Mouse (Mus musculus): Measurements from ENCODE around the gene Mdp1.
A peak's percentile ranks its signal among the peaks of the same experiment; 100 is the strongest.

Mdp1 gene

GRCm38 (mm10) chr14:55643060-55643907 lies 17.0 kb downstream of the Mdp1 start, which contains the start of gene Tm9sf1:
TSS of gene Tm9sf1 (minus strand) at chr14:55643806.
- peak; percentile 91 for DNase-seq (ENCODE audit: low spot score in 2 of 2)

GRCm38 (mm10) chr14:55642679-55643059 lies 17.6 kb downstream of the Mdp1 start:
- no peak for DNase-seq (ENCODE audit: low spot score in 2 of 2)

DNA sequence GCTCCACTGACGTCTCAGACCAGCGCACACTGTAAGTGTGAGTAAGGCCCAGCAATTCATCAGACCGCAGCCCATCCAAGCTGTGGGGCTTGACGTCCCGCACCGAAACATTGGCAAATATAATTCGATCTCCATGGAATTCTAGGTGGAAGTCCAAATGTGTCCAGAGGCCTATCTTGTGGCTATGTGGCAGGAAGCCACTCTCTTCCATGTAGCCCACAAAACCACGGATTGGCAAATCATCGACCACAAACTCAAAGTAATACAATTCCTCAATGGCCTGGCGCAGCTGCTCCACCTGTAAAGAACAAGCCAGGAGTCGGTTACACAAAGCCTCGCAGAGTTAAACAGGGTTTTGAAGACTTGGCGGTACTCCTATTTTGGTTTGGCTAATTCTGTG lies 19.0 kb downstream of the Mdp1 start:
- DNase-seq (ENCODE audit: low spot score in 2 of 2): no peak

GRCm38 (mm10) chr14:55640816-55641215 lies 19.5 kb downstream of the Mdp1 start:
- no peak for DNase-seq (ENCODE audit: low spot score in 2 of 2)

DNA sequence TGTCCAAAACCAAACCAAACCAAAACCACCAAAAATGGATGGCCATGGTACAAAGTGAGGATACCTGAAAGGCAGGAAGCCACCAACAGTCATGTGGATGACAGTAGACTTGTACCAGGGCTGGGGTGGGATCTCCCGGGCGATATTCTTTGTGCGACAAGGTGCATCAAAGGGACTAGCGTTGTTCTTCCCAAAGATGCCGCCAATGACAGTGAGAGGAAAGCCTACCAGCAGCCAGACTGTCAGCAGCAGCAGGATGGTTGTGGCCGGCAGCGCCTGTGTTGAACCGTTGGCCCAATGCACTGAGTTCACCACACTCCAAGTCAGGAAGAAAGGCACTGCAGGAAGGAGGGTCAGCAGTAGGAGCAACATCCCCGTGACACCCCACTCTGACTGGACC lies 22.5 kb downstream of the Mdp1 start, which contains the start of gene Gm49378:
Gene Gm49378, minus strand, starts transcription at position 101 of the 400 bp plus-strand sequence.
- DNase-seq (ENCODE audit: low spot score in 2 of 2): no peak

DNA sequence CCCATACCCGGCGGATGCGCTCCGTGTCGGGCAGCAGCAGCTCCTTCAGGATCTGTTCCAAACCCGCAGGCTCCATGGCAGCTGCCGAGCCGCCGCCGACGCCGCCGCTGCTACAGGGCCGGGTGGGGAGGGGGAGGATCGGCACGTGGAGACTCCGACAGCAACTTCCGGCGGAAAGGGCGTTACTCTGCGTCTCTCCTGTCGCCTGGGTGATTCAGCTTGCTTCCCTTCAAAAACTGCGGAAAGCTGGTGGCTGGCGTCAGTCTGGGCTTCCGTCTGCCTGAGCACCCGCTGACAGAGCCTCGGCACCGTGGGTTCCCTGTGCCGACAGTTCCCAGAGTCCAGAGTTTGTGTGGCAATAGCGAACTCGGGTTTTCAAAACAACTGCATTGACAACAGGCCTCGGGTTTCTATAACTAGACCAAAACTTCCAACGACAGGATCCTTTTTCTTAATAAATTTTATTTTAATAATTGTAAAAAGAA lies 24.7 kb downstream of the Mdp1 start, which contains the start of gene Ipo4:
Gene Ipo4, minus strand, starts transcription at position 435 of the 485 bp plus-strand sequence.
- peak; percentile 87 to 89 for DNase-seq (ENCODE audit: low spot score in 2 of 2)

- DNase-seq (ENCODE audit: low spot score in 2 of 2): no peak
Observed at GRCm38 (mm10) chr14:55634874-55635522, 25.3 kb downstream of the Mdp1 start.

- peak in 1 of 2 experiments; percentile 37 for DNase-seq (ENCODE audit: low spot score in 2 of 2)
Observed at GRCm38 (mm10) chr14:55629312-55629711, 31.0 kb downstream of the Mdp1 start.

DNA sequence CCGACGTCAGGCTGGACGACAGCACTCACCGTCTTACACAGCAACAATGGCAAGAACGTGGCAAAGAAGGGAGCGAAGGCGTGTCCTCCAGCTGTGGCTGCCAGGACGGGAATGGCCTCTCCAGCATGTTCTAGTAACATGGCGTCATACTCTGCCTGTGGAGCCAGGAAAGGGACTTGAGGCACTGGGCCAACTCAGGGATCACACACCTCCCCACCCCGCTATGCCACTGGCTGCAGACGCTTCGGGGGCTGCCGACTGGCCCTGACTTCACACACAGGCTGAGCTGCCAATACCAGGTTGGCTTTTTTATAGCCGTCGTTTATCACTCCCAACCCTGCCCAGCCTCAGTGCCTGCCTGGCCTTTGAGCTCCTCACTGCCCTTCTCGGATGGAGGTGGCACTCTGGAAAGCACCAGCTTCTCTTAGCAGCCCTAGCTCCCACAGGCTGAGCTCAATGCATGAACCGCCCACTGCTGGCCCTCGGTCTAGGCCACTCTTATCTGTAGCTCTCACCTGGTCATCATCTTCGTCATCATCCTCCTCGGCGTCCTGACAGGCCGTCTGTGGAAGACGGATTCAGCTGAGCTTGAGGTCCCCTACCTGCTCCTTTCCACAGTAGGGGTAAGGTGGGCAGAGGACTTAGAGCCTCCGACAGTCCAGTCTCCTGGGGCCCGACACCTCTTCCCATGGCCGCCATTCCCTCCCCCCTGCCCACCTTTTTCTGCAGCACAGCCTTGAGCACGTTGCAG lies 32.1 kb downstream of the Mdp1 start:
- DNase-seq (ENCODE audit: low spot score in 2 of 2): no peak

- DNase-seq (ENCODE audit: low spot score in 2 of 2): no peak
Observed at GRCm38 (mm10) chr14:55618486-55619195, 41.7 kb downstream of the Mdp1 start.

DNA sequence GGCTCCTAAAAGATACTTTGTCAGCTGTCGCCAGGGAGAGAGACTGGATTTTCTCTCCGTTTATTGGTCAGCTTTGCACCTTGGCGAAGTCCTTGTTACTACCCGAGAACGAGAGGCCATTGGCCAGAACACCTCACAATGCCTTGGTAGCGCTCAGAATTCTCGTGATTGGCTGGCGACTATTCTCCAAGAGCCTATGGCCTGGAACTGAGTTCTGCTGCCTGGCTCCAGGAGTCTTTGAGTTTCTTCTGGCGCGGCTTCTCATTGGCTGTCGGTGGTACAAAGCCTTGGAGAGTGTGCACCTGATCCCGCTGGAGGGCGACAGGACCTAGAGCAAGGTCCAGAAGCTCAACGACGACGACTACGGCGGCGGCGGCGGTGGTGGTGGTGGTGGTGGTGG lies 42.5 kb downstream of the Mdp1 start, which contains the start of gene Rec8:
Gene Rec8, plus strand, starts transcription at position 216 of the 400 bp plus-strand sequence.
- no peak for DNase-seq (ENCODE audit: low spot score in 2 of 2)

- no peak for DNase-seq (ENCODE audit: low spot score in 2 of 2)
Observed at GRCm38 (mm10) chr14:55616844-55617243, 43.5 kb downstream of the Mdp1 start.

GRCm38 (mm10) chr14:55615876-55616275 lies 44.4 kb downstream of the Mdp1 start:
- no peak for DNase-seq (ENCODE audit: low spot score in 2 of 2)

DNA sequence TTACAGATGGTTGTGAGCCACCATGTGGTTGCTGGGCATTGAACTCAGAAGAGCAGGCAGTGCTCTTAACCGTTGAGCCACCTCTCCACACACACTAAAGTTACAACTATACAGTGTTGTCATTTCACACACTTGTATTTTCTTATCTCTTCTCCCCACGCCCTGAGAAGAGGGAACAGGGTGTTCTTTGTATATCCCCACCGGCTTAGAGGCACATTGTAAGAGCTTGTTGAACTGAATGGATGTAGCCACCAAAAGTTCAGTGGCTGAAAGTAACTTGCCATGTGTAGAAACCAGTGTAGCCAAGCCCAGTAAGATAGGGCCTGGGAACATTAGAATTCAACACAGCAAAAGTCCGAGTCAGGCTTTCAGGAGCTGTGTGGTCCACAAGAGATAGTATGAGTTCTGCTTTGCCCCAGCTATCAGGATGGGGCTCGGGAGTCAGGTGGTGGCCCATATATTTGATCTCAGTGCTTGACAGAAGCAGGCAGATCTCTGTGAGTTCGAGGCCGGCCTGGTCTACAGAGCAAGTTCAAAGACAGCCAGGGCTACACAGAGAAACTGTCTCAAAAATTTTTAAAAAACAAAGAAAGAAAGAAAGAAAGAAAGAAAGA lies 45.6 kb downstream of the Mdp1 start:
- DNase-seq (ENCODE audit: low spot score in 2 of 2): no peak

DNA sequence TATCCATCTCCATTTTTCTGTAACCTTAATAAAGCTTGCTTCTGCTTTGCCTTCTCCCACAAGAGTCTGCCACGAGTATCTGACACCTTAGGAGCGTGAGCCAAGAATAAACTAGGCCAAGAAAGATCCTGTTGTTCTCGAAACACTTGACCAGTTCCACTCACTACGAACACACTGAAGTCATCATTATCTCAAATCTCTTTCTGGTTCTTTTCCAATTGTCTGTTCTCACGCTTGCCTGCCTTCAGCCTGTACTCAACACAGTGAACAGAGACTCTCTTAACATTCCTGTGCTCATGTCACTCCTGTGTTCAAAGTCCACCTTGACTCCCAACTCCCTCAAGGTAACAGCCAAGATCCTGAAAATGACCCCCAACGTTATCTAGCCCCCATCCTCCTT lies 47.0 kb downstream of the Mdp1 start:
- no peak for DNase-seq (ENCODE audit: low spot score in 2 of 2)

DNA sequence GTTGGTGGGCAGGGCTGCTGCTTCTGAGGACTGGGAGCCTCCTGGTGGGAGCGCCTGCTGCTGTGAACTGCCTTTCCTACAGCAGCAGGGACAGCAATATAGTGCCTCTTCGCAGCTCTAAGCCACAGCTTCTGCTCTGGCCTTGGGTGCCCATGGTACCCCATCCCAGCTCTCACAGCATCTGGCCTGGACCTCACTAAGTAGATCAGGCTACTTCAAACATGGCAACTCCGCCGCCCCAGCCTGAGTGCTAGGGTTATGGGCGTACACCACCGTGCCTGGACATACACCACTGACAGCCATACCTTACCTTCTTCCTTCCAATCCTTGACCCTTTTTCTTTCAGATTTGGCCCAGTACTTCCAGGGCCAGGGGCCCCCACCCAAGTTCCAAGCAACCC lies 52.0 kb downstream of the Mdp1 start:
- DNase-seq (ENCODE audit: low spot score in 2 of 2): no peak
